Mouse (Mus musculus) megakaryocyte, adult 5-6 weeks (primary cell): ENCODE measurements around the gene Adamtsl1. TPM values are rescaled to one million over a fixed set of nuclear protein-coding genes. Genes with fewer than 3 reads are reported as not detected.

Experiments used
- ATAC-seq: 2 replicates; pipeline ENCODE4 v1.8.0; 2016; ENCODE audit warnings: mild to moderate bottlenecking, inconsistent platforms; ENCODE audit not compliant: poor library complexity, severe bottlenecking
- total RNA-seq, 2 experiments: library from RNA; stranded (forward) in 1 of 2; stranded (reverse) in 1 of 2; fragments of 153-499, 151-499 nt in 1 of 2; fragments of 221-1000, 200-1000 nt in 1 of 2; gene quantifications; 2 replicates each; pipeline versions ENCODE4 v1.2.3 to v1.2.4; 2015 to 2017

Adamtsl1 gene
- total RNA-seq, 2 experiments from 2014 or later: 0.36 TPM; not detected in 1

DNA sequence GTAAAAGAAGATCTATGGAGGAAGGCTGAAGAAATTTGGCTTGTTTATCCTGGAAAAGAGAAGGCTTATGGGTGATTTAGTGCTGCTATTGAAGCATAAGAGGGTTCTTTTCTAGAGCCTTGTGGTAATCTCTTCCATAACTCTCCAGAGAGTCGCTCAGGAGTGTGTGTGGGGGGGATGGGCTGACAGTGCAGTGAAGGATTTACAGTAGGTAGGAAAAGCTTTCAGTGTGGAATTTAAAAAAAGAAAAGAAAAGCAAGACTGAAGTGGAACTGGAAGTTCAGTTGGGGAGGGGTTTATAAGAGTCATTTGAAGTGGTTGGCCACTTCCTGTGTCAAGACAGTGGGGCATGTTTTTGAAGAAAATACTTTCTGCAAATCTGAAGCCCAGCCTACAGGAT lies 155.8 kb downstream of the Adamtsl1 start:
- no peak for ATAC-seq

DNA sequence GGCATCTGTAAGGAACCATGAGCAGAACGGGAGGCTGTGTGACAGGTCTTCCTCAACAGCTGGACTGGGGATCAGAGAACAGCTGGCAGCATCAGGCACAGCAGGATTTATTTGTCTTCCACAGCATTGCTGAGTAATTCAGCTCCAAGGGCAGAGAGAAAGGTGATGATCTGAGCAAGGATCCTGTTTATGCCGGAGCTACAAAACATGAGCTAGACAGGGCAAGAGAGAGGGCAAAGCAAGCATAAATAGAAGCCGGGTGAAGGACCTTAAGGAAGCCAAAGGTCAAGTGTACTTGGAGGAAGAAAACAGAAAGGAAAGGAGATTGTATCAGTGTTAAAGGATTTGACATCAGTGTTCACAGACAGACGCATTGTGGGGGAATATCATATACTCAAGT lies 158.3 kb downstream of the Adamtsl1 start:
- no peak for ATAC-seq

DNA sequence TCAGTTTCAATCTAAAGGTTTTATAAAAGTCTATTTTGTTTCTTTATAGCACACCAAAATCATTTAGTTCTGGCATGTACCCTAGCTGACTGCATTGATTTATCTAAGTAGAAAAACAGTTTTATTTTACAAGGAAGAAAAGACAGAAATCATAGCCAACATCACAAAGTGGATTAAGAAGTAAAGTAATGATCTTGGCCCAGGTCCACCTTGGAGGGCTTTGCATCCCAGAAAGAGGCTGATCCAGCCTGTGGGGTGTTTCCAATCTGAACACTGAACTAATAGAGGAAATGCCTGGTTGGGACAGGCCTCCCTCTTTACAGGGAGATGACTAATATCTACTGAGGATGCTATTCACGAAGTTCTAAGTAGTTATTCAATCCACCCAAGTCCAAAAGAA lies 163.6 kb downstream of the Adamtsl1 start:
- ATAC-seq: no peak

DNA sequence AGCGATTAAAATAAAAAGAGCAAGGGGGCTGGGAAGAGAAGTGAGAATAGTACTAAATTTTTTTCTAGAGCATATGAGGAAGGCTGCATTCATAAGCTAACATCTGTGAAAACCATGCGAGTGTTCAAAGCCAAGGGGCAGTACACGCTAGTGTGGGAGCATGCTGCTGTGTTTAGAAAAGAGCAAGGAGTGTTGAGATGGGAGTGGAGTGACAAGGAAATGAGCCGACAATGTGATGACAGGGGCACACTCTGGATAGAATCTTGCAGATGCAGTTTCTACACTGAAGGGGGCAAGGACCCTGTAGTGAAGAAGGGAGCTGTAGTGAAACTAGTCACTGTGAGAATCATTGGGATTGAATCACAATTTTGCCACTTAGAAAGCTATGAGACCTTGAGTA lies 172.2 kb downstream of the Adamtsl1 start:
- no peak for ATAC-seq

DNA sequence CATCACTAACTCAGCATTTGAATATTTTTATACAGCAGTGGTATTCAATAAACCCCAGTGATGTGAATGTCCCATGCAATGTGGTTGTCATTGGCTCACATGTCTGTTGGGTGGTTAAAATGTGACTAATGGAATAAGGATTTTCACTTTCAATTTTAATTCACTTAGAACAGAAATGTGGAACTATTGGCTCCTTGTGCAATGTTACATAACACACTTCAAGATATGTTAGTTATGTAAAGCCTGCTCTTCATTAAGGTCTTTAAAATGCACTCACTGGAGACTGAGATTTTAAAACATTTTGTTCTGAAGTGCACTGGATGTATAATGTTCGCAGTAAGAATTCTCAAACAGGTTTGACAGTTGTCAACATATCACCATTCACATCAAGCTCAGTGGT lies 181.3 kb downstream of the Adamtsl1 start:
- no peak for ATAC-seq

DNA sequence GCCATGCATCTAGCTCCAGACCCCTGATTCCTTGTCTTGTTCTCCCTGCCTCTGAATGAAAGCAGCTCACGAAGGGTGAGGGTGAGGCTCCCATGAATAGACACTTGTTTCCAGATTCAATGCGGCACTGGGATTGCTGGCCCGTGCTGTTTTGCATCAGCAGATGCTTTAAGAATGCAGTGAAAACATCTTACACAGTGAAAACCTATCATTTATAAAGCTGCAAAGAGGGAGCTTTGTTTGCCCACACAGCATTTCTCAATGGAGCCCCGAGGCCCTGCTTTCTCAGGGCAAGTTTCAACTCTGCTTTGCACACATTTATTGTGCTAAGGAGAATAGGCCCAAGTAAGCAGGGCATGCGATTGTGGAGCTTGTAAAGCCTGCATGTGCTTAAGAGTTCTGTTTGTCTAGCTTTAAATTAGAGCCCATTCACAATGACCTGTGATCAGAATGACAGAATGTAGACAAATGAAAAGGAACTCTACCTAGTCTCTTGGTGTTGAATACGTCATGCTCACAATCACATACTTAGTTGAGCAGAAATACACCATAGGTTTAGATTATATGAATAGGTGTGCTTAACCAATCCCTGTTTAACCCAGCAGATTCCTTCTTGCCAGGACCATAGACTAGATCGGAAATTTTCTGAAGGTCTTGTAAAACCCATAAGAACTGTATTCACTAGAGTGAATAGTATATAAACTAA lies 193.5 kb downstream of the Adamtsl1 start:
- ATAC-seq: no peak

DNA sequence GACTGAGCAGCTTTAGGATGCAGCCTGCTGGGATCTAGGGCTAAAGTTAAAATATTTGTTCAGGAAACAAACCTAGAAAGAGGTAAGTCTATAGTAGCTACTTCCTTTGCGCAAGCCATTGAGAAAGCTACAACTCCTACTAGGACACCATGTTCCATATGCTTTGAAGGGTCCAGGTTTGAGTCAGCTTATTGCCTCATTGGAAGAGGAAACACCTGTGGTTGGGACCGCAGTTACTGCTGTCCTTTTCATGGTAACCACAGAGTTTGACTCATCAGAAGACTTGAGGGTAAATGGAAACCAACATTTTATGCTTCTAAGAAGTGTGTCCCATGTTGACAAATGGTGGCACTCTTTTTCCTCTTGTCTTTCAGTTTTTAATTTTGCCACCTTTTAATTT lies 195.7 kb downstream of the Adamtsl1 start:
- ATAC-seq: no peak

DNA sequence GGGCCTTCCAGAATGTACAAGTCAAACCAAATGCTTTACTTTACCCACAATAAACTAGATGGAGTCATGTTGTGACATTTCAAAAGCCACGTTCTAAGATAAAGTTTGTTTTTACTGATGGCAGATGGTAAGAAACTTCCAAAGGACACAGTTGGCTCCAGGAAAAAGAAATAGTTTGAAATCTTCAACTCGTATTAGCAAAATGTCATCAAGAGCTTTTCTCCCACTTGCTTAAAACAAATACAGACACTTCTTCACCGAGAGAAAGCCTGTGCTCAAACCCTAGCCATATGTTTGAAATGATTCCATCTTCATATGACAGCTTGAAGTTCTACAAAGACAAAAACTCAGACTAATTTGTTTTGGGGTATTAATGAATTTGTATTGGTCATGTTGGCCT lies 211.0 kb downstream of the Adamtsl1 start:
- no peak for ATAC-seq

DNA sequence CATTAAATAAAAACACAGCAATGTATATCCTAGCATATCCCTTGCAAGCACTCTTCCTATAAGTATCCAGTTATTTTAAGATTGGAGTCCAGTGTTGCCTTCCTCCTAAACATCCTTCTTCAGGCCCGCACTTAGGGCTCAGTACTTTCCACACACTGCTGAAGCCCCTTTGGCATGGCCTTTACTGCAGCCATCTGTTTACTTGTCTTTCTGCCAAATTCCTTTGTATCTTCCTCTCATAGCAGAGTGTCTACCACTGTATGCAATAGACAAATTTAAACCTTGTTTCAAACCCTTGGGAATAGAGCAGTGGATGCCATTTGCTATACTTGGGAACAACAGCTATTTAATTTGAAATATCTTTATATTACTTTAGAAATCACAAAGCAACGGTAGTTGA lies 213.8 kb downstream of the Adamtsl1 start:
- no peak for ATAC-seq

DNA sequence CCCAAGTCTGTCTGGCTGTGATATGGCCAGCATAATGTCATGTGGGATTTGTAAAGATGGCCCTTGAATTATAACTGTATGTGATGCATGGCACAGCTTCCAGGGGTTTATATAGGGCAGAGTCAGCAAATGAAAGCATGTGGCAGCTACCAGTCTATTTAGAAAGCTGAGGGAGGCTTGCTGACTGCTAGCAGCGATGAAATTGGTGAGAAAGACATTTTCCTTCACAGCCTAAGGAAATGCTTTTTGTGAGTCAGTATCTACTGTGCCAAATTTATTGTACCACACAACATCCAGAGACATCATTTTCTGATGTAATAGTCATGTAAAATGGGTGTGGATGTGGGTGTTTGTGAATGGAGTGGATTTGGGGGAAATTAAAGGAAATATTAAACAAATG lies 214.4 kb downstream of the Adamtsl1 start:
- no peak for ATAC-seq

DNA sequence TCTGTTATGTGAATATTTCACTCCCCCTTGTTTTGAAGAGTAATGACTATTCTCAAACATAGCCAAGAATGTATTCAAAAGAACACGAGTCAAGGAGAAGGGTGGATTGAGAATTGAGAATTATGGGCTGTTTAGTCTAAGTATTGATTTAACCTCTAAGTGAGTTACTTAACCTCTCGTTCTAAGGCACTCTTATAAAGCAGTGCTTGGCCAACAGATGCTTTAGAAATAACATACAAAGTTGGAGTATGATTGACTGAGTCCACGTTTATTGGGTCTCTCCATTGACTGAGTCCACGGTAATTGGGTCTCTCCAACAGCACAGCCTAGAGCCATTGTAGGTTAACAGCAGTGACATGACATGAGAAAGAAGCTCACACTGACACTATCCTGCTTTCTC lies 226.5 kb downstream of the Adamtsl1 start:
- ATAC-seq: no peak

DNA sequence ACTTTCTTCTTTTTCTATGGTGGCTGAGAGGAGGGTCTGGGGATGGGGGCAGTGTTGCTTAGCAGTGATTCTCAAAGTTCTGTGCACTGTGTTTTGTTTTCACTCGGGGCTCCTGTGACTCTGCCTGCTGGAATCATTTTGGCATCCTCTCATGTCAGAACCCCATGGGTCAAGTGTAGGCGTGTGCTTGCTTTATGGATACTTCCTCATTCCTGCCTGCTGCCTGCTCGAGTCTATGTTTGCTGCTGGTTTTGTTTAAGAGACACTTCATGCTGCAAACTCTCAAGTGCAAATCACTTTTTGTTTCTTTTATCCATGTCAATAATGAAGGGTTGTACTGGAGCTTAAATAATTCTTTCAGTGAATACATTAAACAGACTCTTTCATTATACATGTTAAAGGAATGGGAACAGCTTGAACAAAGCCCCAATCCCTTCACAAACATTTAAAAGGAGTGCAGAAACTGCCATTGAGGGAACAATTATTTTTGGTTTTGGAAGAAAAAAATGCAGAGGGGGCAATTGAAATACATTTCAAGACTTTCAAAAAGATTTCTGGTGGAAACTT lies 227.9 kb downstream of the Adamtsl1 start:
- ATAC-seq: no peak

DNA sequence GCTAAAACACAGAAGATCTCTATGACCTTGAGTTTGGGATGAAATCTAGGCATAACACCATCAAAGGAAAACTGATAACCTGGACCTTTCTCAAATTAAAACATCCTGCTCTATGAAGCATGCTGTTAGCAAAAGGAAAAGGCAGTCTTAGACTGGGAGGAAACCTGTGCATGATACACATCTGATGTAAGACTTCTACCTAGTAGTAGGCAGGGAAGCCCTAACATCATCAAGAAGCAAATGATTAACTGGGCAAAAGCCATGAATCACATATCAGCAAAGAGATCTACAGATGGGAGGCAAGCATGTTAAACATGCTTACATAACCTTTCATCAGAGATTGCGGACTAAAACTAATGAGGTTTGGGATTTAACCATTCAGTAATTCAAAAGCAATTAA lies 229.5 kb downstream of the Adamtsl1 start:
- ATAC-seq: no peak

DNA sequence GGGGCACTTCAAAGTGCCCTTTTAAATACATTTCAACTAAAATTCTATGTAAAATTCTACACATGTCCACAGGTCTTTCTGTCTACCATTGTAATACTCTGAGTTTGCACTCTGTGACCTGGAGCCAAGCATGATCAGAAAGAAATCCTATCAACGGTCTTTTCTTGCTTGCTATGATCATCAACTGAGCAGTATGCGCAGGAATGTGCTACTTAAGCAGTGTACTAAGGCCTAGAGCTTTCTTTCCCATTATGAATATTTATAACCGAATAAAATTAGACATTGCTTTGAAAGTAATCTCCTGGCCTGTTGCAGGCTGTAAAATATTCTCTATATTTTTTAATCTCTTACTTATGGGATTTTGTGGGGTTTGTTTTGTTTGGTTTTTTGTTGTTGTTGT lies 248.7 kb downstream of the Adamtsl1 start:
- ATAC-seq: no peak

DNA sequence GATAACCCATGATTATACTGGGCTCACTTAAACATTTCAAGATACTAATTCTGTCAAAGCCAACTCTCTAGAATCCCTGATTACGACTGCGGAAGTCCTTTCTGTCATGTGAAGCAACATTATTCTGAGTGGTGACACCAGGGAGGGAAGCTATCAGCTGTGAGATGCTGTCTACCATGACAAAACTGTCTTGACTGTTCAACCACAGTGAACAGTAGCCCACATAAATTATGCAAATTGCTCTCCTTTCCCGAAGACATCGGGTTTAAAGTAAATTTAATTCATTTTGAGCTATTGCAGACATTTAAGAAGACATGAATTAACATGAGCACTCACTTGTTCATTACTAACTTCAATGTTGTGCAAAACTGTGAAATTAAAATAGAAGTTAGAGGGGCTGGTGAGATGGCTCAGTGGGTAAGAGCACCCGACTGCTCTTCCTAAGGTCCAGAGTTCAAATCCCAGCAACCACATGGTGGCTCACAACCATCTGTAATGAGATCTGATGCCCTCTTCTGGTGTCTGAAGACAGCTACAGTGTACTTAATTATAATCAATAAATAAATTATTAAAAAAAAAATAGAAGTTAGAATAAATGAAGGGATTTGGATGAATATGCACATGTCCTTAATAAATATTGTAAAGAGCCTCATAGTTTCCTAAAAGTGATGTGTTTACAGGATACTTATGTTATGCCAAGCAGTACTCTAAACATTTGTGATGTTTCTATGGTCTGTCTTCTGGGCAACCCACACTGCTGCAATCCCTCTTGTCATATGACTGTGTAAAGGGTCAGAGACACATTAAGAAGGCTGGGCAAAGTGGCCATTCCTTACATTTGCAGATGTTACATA lies 249.4 kb downstream of the Adamtsl1 start:
- no peak for ATAC-seq

DNA sequence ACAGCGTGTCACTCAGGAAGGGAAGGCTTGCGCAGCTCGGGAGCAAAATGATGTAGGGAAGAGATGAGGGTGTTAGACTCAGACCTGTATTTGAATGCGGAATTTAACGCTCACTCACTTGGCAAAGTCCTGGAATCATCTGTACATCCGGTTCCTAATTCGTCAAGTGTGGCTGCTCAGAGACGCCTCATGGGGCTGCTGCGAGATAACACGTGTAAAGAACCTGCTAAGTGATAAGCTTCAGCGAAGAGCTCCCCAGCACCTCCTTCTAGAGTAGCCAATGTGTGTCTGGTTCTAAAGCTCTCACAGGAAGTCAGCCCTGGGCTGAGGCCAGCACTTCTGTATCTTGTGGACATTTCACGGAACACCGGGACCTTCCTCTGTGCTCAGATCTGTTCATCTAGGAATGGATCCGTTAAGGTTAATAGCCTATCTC lies 250.1 kb downstream of the Adamtsl1 start:
- no peak for ATAC-seq

DNA sequence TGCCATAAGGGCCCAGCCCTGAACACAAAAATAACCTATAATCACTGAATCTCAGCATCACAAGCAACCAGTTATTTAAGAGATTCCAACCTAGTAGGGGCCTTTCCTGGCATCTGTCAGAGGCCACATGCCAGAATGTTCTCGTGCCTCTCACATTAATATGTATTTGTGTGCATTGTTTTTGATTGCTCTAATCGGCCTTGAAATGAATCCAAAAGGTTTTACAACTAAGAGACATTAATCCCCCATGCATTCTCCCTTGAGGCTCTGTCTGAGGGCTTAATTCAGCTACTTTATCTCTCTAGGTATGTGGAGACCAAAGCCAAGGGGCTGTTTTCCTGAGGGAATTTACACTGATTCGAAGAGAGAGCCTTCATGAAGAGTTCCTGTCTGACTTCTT lies 250.5 kb downstream of the Adamtsl1 start:
- ATAC-seq: no peak

DNA sequence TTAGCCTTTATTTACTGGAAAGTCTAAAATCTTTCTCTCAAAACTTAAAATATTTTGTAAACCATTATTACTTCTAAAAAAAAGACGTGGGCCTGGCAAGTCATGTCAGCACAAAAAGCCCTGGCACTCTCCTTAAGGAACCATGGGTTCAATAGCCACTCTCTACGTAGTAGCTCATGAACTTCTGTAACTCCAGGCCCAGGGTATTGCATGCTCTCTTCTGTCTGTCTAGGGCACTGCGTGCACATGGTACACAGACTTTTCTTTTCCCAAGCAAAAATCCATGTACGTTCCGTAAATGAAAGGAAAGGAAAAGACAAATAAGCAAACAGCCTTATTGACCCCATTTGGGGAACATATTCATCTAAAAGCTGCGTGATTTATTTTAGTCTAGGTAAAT lies 253.7 kb downstream of the Adamtsl1 start:
- no peak for ATAC-seq

DNA sequence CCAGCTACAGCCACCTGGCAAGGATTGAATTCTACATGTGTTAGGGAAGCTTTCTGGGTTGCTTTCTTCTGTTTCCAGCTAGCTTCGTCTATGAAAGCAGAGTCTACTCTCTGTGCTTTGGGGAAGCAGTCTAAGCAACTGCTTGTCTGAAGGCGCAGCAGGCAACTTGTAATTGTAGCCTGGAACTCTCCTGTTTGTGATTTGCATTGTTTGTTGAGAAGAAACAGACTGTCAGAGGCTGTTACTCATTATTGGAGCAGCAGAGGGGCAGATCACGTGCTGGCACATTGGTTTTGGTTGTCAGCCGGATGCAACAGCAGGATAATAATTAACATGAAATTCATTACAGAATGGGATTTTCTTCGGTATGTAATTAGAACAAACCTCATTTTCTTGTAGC lies 254.1 kb downstream of the Adamtsl1 start:
- no peak for ATAC-seq

DNA sequence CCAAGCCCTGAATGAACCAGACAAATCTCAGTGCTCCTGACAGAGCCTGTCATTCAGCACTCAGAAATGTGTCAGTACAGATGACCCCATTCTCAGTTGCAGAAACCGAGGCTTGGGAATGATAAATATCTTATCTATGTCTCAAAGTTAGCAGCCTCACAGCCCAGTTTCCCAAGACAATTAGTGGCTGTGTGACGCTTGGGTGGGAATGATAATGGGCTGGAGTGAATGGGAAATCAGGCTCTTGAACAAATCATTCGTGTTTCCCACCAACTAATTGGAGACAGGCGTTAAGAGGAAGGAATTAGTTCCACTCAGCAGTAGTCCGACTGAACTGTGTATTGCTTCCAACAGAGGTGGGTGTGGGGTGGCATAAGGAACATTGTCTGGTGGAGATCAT lies 268.5 kb downstream of the Adamtsl1 start:
- no peak for ATAC-seq

DNA sequence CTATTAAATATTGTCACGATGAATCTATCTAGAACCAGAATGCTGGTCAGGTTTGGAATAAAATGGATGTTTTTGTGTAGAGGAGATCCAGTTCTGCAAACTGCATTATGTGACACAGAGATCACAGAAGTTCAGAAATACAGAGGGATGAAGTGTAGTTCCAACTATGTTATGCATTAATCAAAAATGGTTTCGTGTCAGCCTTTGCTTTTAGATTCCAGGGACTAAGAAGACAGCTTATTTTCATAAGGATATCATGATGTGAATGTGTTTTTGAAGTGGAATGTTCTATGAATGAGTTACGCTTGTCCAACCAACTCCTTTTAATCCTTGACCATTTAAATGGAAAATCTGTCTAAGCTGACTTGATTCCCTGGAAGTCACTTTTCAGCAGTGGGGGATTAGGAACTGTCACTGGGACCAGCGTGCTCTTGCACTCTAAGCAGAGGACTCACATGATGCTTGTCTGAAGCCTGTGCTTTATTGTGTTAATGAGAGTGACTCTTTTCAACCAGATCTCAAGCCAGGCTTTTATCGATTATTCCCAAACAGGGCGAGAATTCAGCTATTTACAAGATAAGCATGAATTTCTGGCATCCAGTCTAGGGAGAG lies 269.9 kb downstream of the Adamtsl1 start:
- ATAC-seq: no peak

DNA sequence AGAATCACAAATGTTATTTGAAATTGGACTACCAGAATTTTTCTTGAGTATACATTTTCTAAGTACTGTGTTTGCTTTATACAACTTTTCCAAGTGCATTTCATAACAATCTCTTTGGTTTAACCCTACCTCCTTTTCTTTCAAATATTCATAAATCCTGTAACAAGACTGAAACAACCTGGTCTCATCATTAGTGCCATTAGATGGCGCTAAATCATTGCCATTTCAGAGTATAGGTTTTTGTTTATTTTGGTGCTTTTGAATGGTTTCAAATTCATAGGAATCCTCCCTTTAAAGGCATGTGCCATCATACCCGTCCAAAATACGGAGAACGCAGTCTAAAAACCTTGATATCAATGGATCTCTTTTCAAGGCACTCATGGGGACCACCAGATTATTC lies 270.5 kb downstream of the Adamtsl1 start:
- ATAC-seq: no peak
